Mouse (Mus musculus) mouse embryonic stem cell (cell line): Measurements from ENCODE around the gene Nuak2.

Source experiments
- in situ Hi-C, 2 experiments: fragments of 300-500 bp; cut with MboI; formaldehyde crosslinking; loops; 1 replicate in 1 of 2; 3 replicates in 1 of 2; pipeline ENCODE4 v1.14.3; 2019 to 2020; ENCODE audit warnings: low sequenced_read_pairs in 2 of 2, low pct_unique_long_range_greater_than_20kb in 1 of 2, mixed read lengths in 1 of 2; ENCODE audit not compliant: unreplicated experiment in 1 of 2

The Nuak2 gene

DNA sequence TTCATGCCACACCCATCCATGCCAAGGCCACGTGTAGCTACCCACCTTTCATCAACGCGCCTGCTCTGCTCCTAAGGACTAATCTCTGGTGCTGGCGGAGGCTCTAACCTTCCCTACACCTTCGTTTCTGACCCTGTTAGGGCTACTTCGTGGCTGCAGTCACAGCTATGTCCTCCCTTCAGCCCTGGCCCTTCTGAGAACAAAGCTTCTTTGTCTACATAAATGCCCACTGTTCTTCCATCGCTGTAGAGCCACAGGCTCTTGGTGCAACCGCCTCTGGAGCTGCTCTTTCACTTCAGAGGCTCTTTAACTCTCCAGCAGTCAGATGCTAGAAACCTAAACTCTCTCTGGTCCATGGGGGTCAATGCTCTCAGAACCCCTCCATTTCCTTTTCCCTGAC, 50.3 kb downstream of the Nuak2 start:
- in situ Hi-C loops = loop anchor here (10.0 kb wide), 3 partner anchors 129 to 229 kb away; no protein-coding TSS in a partner anchor

DNA sequence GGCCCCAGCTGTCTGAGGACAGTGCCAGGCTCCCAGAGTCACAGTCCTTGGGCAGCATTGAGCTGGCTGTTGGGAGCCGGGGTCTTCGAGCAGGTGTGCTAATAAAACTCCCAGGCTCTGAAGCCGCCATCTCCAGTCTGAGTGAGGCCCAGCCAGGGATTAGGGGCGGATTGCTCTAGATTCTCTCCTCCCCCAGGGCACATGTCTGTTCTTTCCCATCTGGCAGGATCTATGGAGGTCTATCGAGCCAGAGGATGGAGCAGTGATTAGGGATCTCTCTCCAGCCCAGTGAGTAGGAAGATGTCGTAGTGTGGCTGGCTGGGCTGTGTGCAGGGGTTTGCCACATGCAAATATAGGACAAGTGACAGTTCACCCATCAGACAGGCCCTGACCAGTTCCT, 51.0 kb downstream of the Nuak2 start:
- in situ Hi-C loops = loop anchor here (10.0 kb wide), 3 partner anchors 128 to 228 kb away; no protein-coding TSS in a partner anchor

- in situ Hi-C loops = loop anchor here (10.0 kb wide), 3 partner anchors 127 to 227 kb away; no protein-coding TSS in a partner anchor
Measured at GRCm38 (mm10) chr1:132367692-132368506, 52.0 kb downstream of the Nuak2 start.

DNA sequence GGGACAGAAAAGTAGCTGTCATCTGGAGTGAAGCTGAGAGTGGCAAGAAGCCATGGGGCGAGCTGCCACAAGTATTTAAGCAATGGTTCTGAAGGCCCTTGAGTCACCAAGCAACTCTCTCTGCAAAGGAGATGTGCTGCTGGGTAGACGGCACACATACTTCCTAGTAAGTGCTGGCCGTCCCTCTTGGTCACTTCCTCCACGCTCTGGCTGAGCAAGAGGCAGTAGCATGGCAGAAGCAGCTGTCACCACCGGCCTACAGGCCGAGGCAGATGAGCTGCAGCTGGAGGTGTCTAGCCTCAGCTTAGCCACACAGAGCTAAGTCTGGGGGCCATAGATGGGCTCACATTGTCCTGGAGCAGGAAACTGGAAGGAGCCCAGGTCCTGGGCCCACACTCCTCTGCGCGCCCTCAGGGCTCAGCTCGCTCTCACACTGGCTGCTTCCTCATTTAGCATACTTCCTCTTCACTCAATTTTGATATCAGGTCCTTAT, 54.8 kb downstream of the Nuak2 start:
- in situ Hi-C loops = no loop called here

DNA sequence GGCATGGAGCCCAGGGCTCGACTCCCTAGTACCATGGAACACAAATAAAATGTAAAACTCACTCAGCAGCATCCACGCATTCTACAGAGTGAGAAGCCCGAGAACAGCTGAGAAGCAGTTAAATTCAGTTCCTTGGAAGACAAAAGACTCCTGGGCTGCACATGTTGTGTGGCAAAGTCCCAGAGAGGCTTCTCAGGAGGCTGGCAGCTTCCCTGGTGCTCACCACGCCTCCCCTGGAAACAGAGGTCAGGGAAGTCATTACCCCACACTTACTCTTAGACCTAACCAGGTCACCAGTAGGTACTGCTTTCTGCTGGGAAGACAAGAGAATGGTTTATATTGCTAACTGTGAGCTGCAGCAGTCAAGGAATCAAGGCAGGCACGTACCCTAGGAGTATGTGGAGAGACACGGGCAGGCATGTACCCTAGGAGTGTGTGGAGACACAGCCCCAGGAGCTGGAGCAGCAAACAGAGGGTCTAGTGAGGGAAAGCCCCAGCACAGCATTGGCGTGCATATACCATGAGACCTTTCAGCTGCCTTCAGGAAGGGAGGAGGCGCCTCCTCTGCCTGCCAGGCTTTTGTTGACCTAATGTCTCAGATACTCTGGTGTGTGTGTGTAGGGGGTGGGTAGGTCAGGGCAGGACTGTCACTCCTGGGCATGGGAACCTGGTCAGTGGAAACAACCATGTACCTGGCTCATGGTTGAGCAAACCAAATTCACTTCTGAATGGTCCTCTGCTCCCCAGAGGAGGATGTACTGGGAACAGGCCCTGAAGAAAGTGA, 55.6 kb downstream of the Nuak2 start:
- in situ Hi-C loops = no loop called here

DNA sequence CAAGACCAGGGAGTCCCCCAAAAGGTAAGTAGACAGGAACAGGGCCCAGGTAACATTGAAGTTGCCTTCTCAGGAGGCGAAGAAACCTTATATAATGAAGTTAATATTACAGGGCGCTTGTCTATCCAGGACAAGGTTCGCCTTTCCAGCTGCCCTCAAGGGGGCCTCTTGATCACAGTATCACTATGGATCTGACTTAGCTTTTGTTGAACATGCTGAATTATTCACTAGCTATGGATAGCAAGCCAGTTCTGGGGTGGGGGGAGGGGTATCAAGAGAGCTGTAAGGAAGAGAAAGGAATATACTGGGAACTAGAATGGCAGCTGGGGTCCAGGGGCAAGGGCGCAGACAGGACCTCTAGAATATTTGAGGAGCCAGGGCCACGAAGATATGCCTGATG, 56.4 kb downstream of the Nuak2 start:
- in situ Hi-C loops = no loop called here

DNA sequence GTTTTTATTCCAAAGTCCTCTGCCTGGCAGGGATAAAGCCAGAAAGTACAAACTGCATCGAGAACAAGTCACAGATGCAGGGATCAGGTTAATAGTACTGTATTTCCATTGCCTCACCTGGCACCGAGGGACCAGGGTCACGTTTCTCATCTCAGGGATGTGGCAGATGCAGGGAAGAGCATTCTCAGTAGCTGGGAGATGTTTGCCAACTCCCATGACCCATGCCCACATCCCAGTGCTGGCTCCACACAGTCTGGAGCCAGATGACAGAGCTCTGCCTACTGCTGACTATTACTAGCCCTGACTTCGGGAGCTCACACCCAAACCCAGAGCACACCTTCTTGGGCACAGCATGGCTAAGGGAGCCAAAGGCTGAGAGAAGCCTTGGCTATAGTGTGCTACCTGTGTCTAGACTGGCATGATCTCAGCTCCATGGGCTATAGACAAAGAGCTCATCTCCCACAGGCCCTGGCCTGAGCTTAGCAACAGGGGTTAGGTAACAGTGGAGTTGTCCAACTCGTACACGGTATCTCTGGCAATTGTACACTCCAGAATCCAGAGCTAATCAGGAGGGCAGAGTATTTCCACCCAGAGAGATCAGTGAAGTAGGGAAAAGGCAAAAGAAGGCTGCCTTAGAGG, 57.1 kb downstream of the Nuak2 start:
- in situ Hi-C loops = no loop called here

- in situ Hi-C loops = no loop called here
Measured at GRCm38 (mm10) chr1:132374140-132374872, 58.4 kb downstream of the Nuak2 start.

- in situ Hi-C loops = no loop called here
Measured at GRCm38 (mm10) chr1:132374873-132375244, 58.9 kb downstream of the Nuak2 start.

GRCm38 (mm10) chr1:132375256-132375655, 59.3 kb downstream of the Nuak2 start:
- in situ Hi-C loops = no loop called here

GRCm38 (mm10) chr1:132376211-132377054, 60.5 kb downstream of the Nuak2 start:
- in situ Hi-C loops = no loop called here

- in situ Hi-C loops = no loop called here
Measured at GRCm38 (mm10) chr1:132377055-132377365, 61.1 kb downstream of the Nuak2 start.

DNA sequence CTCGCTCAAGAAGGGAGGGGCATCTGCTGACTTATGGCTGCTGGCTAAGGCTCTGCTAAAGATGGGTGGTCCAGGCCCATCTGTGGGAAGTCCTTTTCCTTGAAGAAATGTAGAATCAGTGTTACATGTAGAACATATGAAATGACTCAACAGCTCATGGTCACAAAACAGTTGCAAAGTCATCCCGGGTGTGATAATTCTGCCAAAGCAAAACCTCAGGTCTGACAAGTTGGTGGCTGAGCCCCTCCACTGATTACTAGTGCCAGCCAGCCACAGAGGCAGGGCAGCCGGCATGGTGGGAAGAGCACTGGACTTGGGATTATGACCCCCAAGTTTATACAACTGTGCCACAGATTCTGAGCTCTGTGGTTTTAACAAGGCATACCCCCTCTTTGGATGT, 61.9 kb downstream of the Nuak2 start:
- in situ Hi-C loops = no loop called here

GRCm38 (mm10) chr1:132380550-132381100, 64.7 kb downstream of the Nuak2 start:
- in situ Hi-C loops = no loop called here

- in situ Hi-C loops = no loop called here
Measured at GRCm38 (mm10) chr1:132381929-132382328, 66.0 kb downstream of the Nuak2 start.
